Mouse (Mus musculus) megakaryocyte, embryonic 14.5 days (primary cell): ENCODE measurements around the gene Fam72a.

Experiments used
- FLI1 ChIP-seq: IDR thresholded peaks from 2 replicates; pipeline ENCODE4 v1.6.1; 2012; ENCODE audit warnings: low read length, inconsistent platforms, mixed read lengths
- GATA1 ChIP-seq: IDR thresholded peaks from 3 replicates; pipeline ENCODE4 v1.6.1; 2012; ENCODE audit warnings: mixed read lengths, low read length, inconsistent platforms, borderline replicate concordance

DNA sequence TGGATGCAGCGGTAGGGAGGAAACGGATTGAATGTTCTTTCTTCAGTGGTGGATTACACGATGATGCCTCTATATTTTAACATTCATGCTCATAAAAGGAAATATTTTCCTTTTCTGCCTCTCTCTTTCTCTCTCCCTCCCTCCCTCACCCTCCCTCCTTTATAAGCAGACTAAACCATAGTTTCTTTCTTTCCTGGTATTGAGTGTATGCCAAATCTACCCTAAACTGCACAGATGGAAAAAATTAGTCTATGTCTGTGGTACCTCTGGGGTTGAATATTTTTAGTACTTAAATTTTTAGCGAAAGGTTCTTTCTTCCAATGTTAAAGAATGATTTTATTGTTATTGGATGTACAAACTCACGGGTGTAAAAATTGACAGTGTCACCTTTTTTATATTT, 14.2 kb downstream of the Fam72a start:
- no peak for TF ChIP-seq GATA1
- no peak for TF ChIP-seq FLI1
